Comparison of ENCODE assay signal across 27 mouse cellular contexts in genomic region chr2:103652121-103652520, GRCm38 (mm10).
DNase-seq lines count a peak whose midpoint lies in the region; ATAC-seq and TF ChIP-seq lines count a peak whose summit lies in the region.
"Had no signal": no experiment of that assay in that cellular context is flagged by ENCODE, and none has a peak within 500 bp of the region (broad histone marks: within the 10 kb centered on the region; RNA-seq: fewer than 3 reads in every experiment).

No protein-coding gene starts in this region.

- DNase-seq in lung, postnatal 25 days (ENCODE audit: low spot score) = peak; percentile 29
- no peak for DNase-seq in lung, adult 2 months
- DNase-seq in thymus, postnatal 36 days = peak; percentile 43 to 47
- DNase-seq in gastrocnemius, postnatal 10 days = no peak
- DNase-seq: adrenal gland, postnatal 10 days; cerebellum, adult 9-10 months; cerebellum, postnatal 36 days; embryo, embryonic 11 days; kidney, postnatal 14 days; layer of hippocampus, adult 9-11 months; liver; lung, embryonic 14.5 days; lung, postnatal 14 days; right cerebral cortex, postnatal 25 days had no signal

- no peak overlapping the region for H3K4me3 ChIP-seq in lung, adult 2 months (replicated peaks; ENCODE audit: extremely low read depth, low read depth, low read length)
- H3K4me3 ChIP-seq: embryonic facial prominence, embryonic 12.5 days; forebrain, embryonic 10.5 days; heart, embryonic 10.5 days; heart, embryonic 15.5 days; hindbrain, embryonic 12.5 days; midbrain, embryonic 10.5 days; midbrain, embryonic 15.5 days had no signal

- TF ChIP-seq POLR2A in lung, adult 2 months (IDR thresholded peaks at IDR 0.05; ENCODE audit: borderline replicate concordance, extremely low read depth, low read depth, low read length) = no peak

- 69% methylated on average over 4 of the region's 4 CpGs for WGBS in lung, adult 2 months

- no peak for TF ChIP-seq CTCF in lung, adult 2 months (IDR thresholded peaks at IDR 0.05; ENCODE audit: insufficient read depth, low read length)

- ATAC-seq in CD4-positive, CD25-positive, alpha-beta regulatory T cell, adult 4 months = peak; percentile 72
- ATAC-seq in inflammation-experienced regulatory T-cells, adult 6 months = peak; percentile 71
- no peak for ATAC-seq in erythroid progenitor cell, adult 5-6 weeks (replicated peaks; ENCODE audit: low FRiP score, poor library complexity, severe bottlenecking)
- ATAC-seq: forebrain, embryonic 16.5 days; hindbrain, postnatal 0 days; intestine, postnatal 0 days; midbrain, embryonic 15.5 days had no signal

- H3K4me1 ChIP-seq in lung, adult 2 months (ENCODE audit: control insufficient read depth, insufficient read depth, low read length) = peaks cover 2% of the 10 kb centered on the region
- H3K4me1 ChIP-seq: hindbrain, embryonic 12.5 days; midbrain, embryonic 15.5 days had no signal

Comparison
In these comparisons a context has a peak if more than half of its experiments do, and no peak if none do; other contexts are left out.
1. DNase-seq: peak in lung, postnatal 25 days (single experiment) and thymus, postnatal 36 days (2 of 2); none in lung, adult 2 months (single experiment) and gastrocnemius, postnatal 10 days (single experiment).